In genomic region chrX:75842835-75843234, GRCm38 (mm10) we compare ENCODE assay signal across 17 mouse cellular contexts. TPM values are rescaled to one million over a fixed set of nuclear protein-coding genes. Genes with fewer than 3 reads are reported as not detected.
A peak's percentile ranks its signal among the peaks of the same experiment; 100 is the strongest.
DNase-seq lines count a peak whose midpoint lies in the region; ATAC-seq and TF ChIP-seq lines count a peak whose summit lies in the region.
"Had no signal": no experiment of that assay in that cellular context is flagged by ENCODE, and none has a peak within 500 bp of the region (broad histone marks: within the 10 kb centered on the region; RNA-seq: fewer than 3 reads in every experiment).

No protein-coding gene starts in this region.

- no peak for DNase-seq in gastrocnemius, adult 2 months
- no peak for DNase-seq in gastrocnemius, postnatal 36 days
- peak; percentile 7 to 12 for DNase-seq in heart, postnatal 10 days
- DNase-seq in lung, postnatal 0 days (ENCODE audit: low spot score) = peak; percentile 68
- no peak for DNase-seq in lung, postnatal 4 days
- no peak for DNase-seq in hindbrain, postnatal 0 days (ENCODE audit: low spot score)
- DNase-seq: adrenal gland, adult 2 months; cerebellum, adult 11-12 months; cerebellum, postnatal 36 days; forebrain, postnatal 0 days; gastrocnemius, postnatal 10 days; midbrain, embryonic 14.5 days had no signal

- no peak for TF ChIP-seq CTCF in gastrocnemius, adult 2 months (IDR thresholded peaks at IDR 0.05)
- no peak for TF ChIP-seq CTCF in lung, postnatal 0 days (IDR thresholded peaks at IDR 0.05)
- no peak for TF ChIP-seq CTCF in hindbrain, postnatal 0 days (IDR thresholded peaks at IDR 0.05; ENCODE audit: low read depth)

- no peak overlapping the region for H3K9ac ChIP-seq in heart, embryonic 12.5 days
- no peak overlapping the region for H3K9ac ChIP-seq in lung, postnatal 0 days (replicated peaks; ENCODE audit: low read depth)
- no peak overlapping the region for H3K9ac ChIP-seq in stomach, embryonic 15.5 days
- H3K9ac ChIP-seq in hindbrain, postnatal 0 days (replicated peaks; ENCODE audit: low read length) = no peak overlapping the region
- H3K9ac ChIP-seq: forebrain, postnatal 0 days; limb, embryonic 13.5 days had no signal

- peak overlapping the region; percentile 59 for H3K4me3 ChIP-seq in gastrocnemius, adult 2 months
- no peak overlapping the region for H3K4me3 ChIP-seq in heart, embryonic 12.5 days
- no peak overlapping the region; the same call in 1 of the 2 replicates for H3K4me3 ChIP-seq in lung, postnatal 0 days (ENCODE audit: low read depth, low read length)
- no peak overlapping the region for H3K4me3 ChIP-seq in stomach, embryonic 15.5 days (replicated peaks)
- H3K4me3 ChIP-seq in hindbrain, postnatal 0 days (ENCODE audit: low read length) = no peak overlapping the region
- H3K4me3 ChIP-seq: left cerebral cortex, adult 2 months; limb, embryonic 13.5 days had no signal

- no peak for TF ChIP-seq EP300 in lung, postnatal 0 days (IDR thresholded peaks at IDR 0.05)

- 0 out of 2 replicates have a peak, but pooled peaks cover 2% of the 10 kb centered on the region for H3K4me1 ChIP-seq in heart, embryonic 12.5 days (replicated peaks)
- H3K4me1 ChIP-seq in lung, postnatal 0 days (ENCODE audit: insufficient read depth, low read depth, low read length) = no peaks in the 10 kb centered on the region
- H3K4me1 ChIP-seq in stomach, embryonic 15.5 days = no peaks in the 10 kb centered on the region
- H3K4me1 ChIP-seq in hindbrain, postnatal 0 days (ENCODE audit: insufficient read depth, low read length) = no peaks in the 10 kb centered on the region

- no peaks in the 10 kb centered on the region for H3K9me3 ChIP-seq in heart, embryonic 12.5 days (replicated peaks)
- no peaks in the 10 kb centered on the region for H3K9me3 ChIP-seq in lung, postnatal 0 days (ENCODE audit: low read length)
- H3K9me3 ChIP-seq in stomach, embryonic 15.5 days = no peaks in the 10 kb centered on the region
- no peaks in the 10 kb centered on the region for H3K9me3 ChIP-seq in hindbrain, postnatal 0 days (ENCODE audit: low read length)
- H3K9me3 ChIP-seq: limb, embryonic 13.5 days had no signal

- intact Hi-C loops in gastrocnemius, adult 2 months (cut with DNase I) = no loop called here
- intact Hi-C loops in gastrocnemius, postnatal 36 days (cut with DNase I) = no loop called here
- intact Hi-C loops in heart, postnatal 10 days (cut with DNase I) = no loop called here

- no peak for ATAC-seq in heart, embryonic 12.5 days (ENCODE audit: insufficient number of reproducible peaks, low FRiP score)
- ATAC-seq in lung, postnatal 0 days = peak; percentile 65
- no peak for ATAC-seq in stomach, embryonic 15.5 days (ENCODE audit: insufficient read depth, low FRiP score, low read depth)
- no peak for ATAC-seq in hindbrain, postnatal 0 days
- ATAC-seq: forebrain, postnatal 0 days had no signal

- H3K27me3 ChIP-seq in heart, embryonic 12.5 days (replicated peaks) = no peaks in the 10 kb centered on the region
- H3K27me3 ChIP-seq in lung, postnatal 0 days (replicated peaks; ENCODE audit: insufficient read depth, low read length) = no peaks in the 10 kb centered on the region
- H3K27me3 ChIP-seq in stomach, embryonic 15.5 days (replicated peaks) = no peaks in the 10 kb centered on the region
- H3K27me3 ChIP-seq in hindbrain, postnatal 0 days (ENCODE audit: insufficient read depth, low read length) = no peaks in the 10 kb centered on the region
- H3K27me3 ChIP-seq: CH12.LX; limb, embryonic 13.5 days had no signal

- peak overlapping the region; percentile 79 for H3K27ac ChIP-seq in gastrocnemius, adult 2 months
- H3K27ac ChIP-seq in heart, embryonic 12.5 days (ENCODE audit: poor library complexity, severe bottlenecking) = no peak overlapping the region
- H3K27ac ChIP-seq in lung, postnatal 0 days (ENCODE audit: low read length) = peak overlapping the region; percentile 63
- H3K27ac ChIP-seq in stomach, embryonic 15.5 days = peak overlapping the region; percentile 48; the same call in 1 of the 2 replicates
- H3K27ac ChIP-seq in hindbrain, postnatal 0 days = no peak overlapping the region
- H3K27ac ChIP-seq: left cerebral cortex, adult 2 months; limb, embryonic 13.5 days had no signal

- 62% methylated on average over 9 of the region's 9 CpGs for WGBS in heart, embryonic 12.5 days
- WGBS in lung, postnatal 0 days = 44% methylated on average over 9 of the region's 9 CpGs
- WGBS in stomach, embryonic 15.5 days = 50% methylated on average over 9 of the region's 9 CpGs
- WGBS in hindbrain, postnatal 0 days = 73% methylated on average over 9 of the region's 9 CpGs

- no peak overlapping the region for H3K4me2 ChIP-seq in heart, embryonic 12.5 days
- H3K4me2 ChIP-seq in lung, postnatal 0 days (replicated peaks; ENCODE audit: low read depth, low read length) = peak overlapping the region; percentile 17; the same call in 1 of the 2 replicates
- H3K4me2 ChIP-seq in stomach, embryonic 15.5 days = no peak overlapping the region
- H3K4me2 ChIP-seq in hindbrain, postnatal 0 days (ENCODE audit: low read depth, low read length) = no peak overlapping the region
- H3K4me2 ChIP-seq: limb, embryonic 13.5 days had no signal

- H3K36me3 ChIP-seq in heart, embryonic 12.5 days = no peaks in the 10 kb centered on the region
- H3K36me3 ChIP-seq in lung, postnatal 0 days (ENCODE audit: insufficient read depth, low read length) = no peaks in the 10 kb centered on the region
- no peaks in the 10 kb centered on the region for H3K36me3 ChIP-seq in stomach, embryonic 15.5 days
- no peaks in the 10 kb centered on the region for H3K36me3 ChIP-seq in hindbrain, postnatal 0 days (ENCODE audit: insufficient read depth, low read length)
- H3K36me3 ChIP-seq: limb, embryonic 13.5 days had no signal

RNA-seq across cellular contexts. Expression of gene Pls3, which starts 32.1 kb away (rescaled TPM):
- 10 to 100 TPM; 11.5 to 24.7 TPM for total RNA-seq in gastrocnemius, adult 2 months (2021)
- total RNA-seq in gastrocnemius, postnatal 36 days (2021) = 10 to 100 TPM; 13.7 to 14.0 TPM
- total RNA-seq in heart, postnatal 10 days (2021) = 10 to 100 TPM; 84.2 to 87.0 TPM
- 87.8 and 89.4 TPM in 2 replicates for polyA plus RNA-seq in heart, embryonic 12.5 days (2016; fragmentation: Nextera tagmentation; extraction: Ambion mirVana)
- polyA plus RNA-seq in lung, postnatal 0 days (2015; fragmentation: Nextera tagmentation; extraction: Ambion mirVana) = 150 and 182 TPM in 2 replicates
- 84.9 and 85.9 TPM in 2 replicates for polyA plus RNA-seq in stomach, embryonic 15.5 days (2015; fragmentation: Nextera tagmentation; extraction: Ambion mirVana)
- 18.7 and 21.0 TPM in 2 replicates for total RNA-seq in hindbrain, postnatal 0 days (2014; rRNA removed)
- polyA plus RNA-seq in hindbrain, postnatal 0 days (2015; fragmentation: Nextera tagmentation; extraction: Ambion mirVana) = 41.8 and 48.1 TPM in 2 replicates
- total RNA-seq: CH12.LX had no signal

Comparison
In these comparisons a context has a peak if more than half of its experiments do, and no peak if none do; other contexts are left out.
1. DNase-seq: peak in heart, postnatal 10 days (2 of 2) and lung, postnatal 0 days (single experiment); none in gastrocnemius, adult 2 months (single experiment), gastrocnemius, postnatal 36 days (0 of 2), lung, postnatal 4 days (0 of 2) and hindbrain, postnatal 0 days (single experiment).
2. H3K27ac ChIP-seq: peak in gastrocnemius, adult 2 months (single experiment), lung, postnatal 0 days (single experiment) and stomach, embryonic 15.5 days (single experiment); none in heart, embryonic 12.5 days (single experiment) and hindbrain, postnatal 0 days (single experiment).